Mouse (Mus musculus) lung, embryonic 15.5 days (tissue): ENCODE results near the gene Magee1. TPM values are rescaled to one million over a fixed set of nuclear protein-coding genes. Genes with fewer than 3 reads are reported as not detected.
A peak's percentile ranks its signal among the peaks of the same experiment; 100 is the strongest.
"Not testable (repeated sequence)": the region's sequence is repeated elsewhere in the genome, so short reads cannot be mapped to it uniquely, and the experiment has no call there.

Source experiments
- ATAC-seq: fragments of 200-750 bp; cut with Nextera tagmentation; 2 replicates; pipeline ENCODE4 v1.8.0; 2017; ENCODE audit warnings: moderate number of reproducible peaks, borderline replicate concordance; ENCODE audit not compliant: low FRiP score, low TSS enrichment; ENCODE audit errors: extremely low read depth
- H3K27ac ChIP-seq: fragments of 300-500 bp; sonication (generic); 2 replicates; pipeline ENCODE4 v1.5.1; 2015; ENCODE audit warnings: moderate library complexity, mild to moderate bottlenecking, inconsistent platforms
- H3K27me3 ChIP-seq: fragments of 300-500 bp; sonication (generic); 2 replicates; pipeline ENCODE4 v1.6.1; 2015; ENCODE audit warnings: inconsistent platforms
- H3K36me3 ChIP-seq: fragments of 300-500 bp; sonication (generic); 2 replicates; pipeline ENCODE4 v1.6.1; 2015; ENCODE audit warnings: inconsistent platforms
- H3K4me1 ChIP-seq: fragments of 300-500 bp; sonication (generic); 2 replicates; pipeline ENCODE4 v1.6.1; 2015; ENCODE audit warnings: inconsistent platforms
- H3K4me2 ChIP-seq: fragments of 300-500 bp; sonication (generic); 2 replicates; pipeline ENCODE4 v1.6.1; 2015; ENCODE audit warnings: inconsistent platforms, mild to moderate bottlenecking, moderate library complexity
- H3K4me3 ChIP-seq: fragments of 300-500 bp; sonication (generic); 2 replicates; pipeline ENCODE4 v1.5.1; 2015; ENCODE audit warnings: mild to moderate bottlenecking, inconsistent platforms
- H3K9ac ChIP-seq: fragments of 300-500 bp; sonication (generic); 2 replicates; pipeline ENCODE4 v1.6.1; 2015; ENCODE audit warnings: inconsistent platforms
- H3K9me3 ChIP-seq: fragments of 300-500 bp; sonication (generic); 2 replicates; pipeline ENCODE4 v1.6.1; 2016; ENCODE audit warnings: inconsistent platforms
- WGBS: fragments of 180-500 bp; shearing (Covaris S2); methylation state at CpG from one replicate; pipeline ENCODE4 v1.1.7; 2015; 5-methylcytosine and 5-hydroxymethylcytosine counted together
- polyA plus RNA-seq: library from polyadenylated mRNA; unstranded; fragments of >200 nt; fragmentation: Nextera tagmentation; extraction: Ambion mirVana; gene quantifications from 2 replicates; pipeline ENCODE4 v1.2.1, GENCODE M21; 2015

Gene Magee1
- 16.5 and 17.5 TPM in 2 replicates for polyA plus RNA-seq

DNA sequence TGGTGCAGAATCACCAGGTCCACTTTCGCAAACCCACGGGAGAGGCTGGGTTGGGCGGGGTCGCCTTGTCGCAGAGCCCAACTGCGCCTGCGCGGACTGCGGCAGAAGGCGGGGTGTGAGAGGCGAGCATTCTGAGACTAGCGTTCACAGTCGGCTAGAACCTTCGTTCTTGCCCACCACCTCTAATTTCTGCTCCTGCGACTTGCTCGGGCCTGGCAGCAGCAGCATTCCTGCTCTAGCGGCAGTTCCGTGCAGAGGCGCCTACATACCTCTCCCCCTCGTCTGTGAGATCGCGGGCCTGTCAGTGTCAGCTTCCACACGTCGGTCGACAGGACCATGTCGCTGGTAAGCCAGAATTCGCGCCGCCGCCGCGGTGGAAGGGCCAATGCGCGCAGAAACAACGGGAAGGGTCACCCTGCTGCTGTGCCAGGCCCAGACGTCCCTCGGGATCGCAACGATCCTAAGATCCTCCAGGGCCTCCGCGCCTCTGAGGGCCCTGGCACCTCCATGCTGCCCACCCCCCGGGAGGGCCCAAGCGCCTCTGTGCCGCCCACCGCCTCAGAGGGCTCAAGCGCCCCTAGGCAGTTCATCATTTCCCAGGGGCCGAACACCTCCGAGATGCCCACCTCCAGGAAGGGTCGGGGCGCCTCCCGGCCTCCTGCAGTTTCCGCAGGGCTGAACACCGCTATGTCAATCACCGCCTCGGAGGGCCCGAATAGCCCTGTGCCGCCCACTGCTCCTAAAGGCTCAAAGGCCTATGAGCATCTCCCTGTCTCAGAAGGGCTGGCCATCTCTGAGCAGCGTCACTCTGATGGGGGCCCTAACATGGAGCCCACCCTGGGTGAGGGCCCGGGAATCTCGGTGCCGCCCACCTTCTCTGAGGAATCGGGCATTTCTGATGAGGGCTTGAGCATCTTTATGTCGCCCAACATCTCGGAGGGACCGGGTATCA is at the start of gene Magee1:
Gene Magee1, plus strand, starts transcription at position 104 of the 952 bp plus-strand sequence.
- peak within 1 kb of the TSS; percentile 56 for H3K4me3 ChIP-seq

DNA sequence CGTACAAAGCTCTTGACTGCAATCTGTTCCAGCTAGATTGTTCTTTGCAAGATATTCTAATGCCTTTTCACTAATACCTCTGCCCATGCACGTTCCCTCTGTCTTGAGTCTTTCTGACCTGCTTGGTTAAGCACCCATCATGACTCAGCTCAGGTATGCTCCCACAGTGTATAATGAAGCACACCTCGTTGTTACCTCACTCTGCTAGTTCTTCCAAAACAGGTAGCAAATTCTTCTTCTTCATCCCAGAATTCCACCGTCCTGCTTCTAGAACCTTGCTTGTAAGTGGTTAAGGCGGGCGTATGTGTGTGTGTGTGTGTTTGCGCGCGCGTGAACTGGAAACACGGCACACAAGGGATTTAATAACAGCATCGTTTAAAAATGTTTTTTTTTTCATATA is 41.0 kb upstream of the Magee1 start:
- Histone ChIP-seq H3K27ac (no peak overlapping the region), H3K4me3 (peak overlapping the region; percentile 64), H3K9ac (peak overlapping the region; percentile 22; the same call in 1 of the 2 replicates), H3K9me3 (no peaks in the 10 kb centered on the region), H3K27me3 (no peaks in the 10 kb centered on the region), H3K4me2 (peak overlapping the region; percentile 67), H3K36me3 (peaks cover 10% of the 10 kb centered on the region; the same call in 1 of the 2 replicates), H3K4me1 (peaks cover 4% of the 10 kb centered on the region)
- peak; percentile 46; the same call in 1 of the 2 replicates for ATAC-seq
- 1% methylated on average over 12 of the region's 12 CpGs for WGBS

More for the DNA sequence above, at the start of gene Magee1:
- WGBS: 14% methylated on average over 64 of the region's 65 CpGs
- H3K36me3 ChIP-seq: no peaks in the 10 kb centered on the region
- no peak within 1 kb of the TSS for H3K27ac ChIP-seq
- peak within 1 kb of the TSS; percentile 54 for H3K9ac ChIP-seq
- H3K9me3 ChIP-seq: no peaks in the 10 kb centered on the region
- peak; percentile 75 for ATAC-seq
- H3K4me1 ChIP-seq: peaks cover 3% of the 10 kb centered on the region; the same call in 1 of the 2 replicates
- peaks cover 34% of the 10 kb centered on the region for H3K27me3 ChIP-seq
- H3K4me2 ChIP-seq: peak within 1 kb of the TSS; percentile 91

DNA sequence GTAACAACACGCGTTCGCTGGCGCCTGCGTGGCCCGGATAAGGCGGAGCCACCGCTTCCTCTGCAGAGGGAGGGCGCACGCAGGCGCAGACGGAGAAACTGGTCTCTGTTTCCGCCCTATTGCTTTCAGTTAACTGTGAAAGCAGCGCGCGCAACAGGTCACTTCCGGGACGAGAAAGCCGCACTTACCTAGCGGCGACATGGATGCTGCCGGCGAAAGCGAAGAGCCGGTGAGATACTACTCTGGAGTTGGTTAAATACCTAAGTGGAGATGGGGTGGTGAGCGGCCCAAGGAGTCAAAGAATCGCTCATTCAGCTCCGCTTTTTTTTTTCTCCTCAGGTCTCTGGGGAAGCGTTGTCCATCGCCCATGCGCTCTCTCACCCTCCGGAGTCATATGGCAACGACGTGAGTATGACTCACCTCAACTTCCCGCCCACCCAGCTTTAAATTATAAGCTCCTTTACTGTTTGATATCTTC is 40.5 kb upstream of the Magee1 start, which contains the start of gene Pbdc1:
Gene Pbdc1, plus strand, starts transcription at position 142 of the 478 bp plus-strand sequence.
- Histone ChIP-seq H3K9ac (peak within 1 kb of the TSS; percentile 43), H3K27ac (peak within 1 kb of the TSS; percentile 29; the same call in 1 of the 2 replicates), H3K36me3 (peaks cover 12% of the 10 kb centered on the region; the same call in 1 of the 2 replicates), H3K4me3 (peak within 1 kb of the TSS; percentile 64), H3K4me2 (peak within 1 kb of the TSS; percentile 67), H3K27me3 (no peaks in the 10 kb centered on the region), H3K4me1 (peaks cover 4% of the 10 kb centered on the region), H3K9me3 (no peaks in the 10 kb centered on the region)
- 3% methylated on average over 35 of the region's 35 CpGs for WGBS
- peak; percentile 98 for ATAC-seq

DNA sequence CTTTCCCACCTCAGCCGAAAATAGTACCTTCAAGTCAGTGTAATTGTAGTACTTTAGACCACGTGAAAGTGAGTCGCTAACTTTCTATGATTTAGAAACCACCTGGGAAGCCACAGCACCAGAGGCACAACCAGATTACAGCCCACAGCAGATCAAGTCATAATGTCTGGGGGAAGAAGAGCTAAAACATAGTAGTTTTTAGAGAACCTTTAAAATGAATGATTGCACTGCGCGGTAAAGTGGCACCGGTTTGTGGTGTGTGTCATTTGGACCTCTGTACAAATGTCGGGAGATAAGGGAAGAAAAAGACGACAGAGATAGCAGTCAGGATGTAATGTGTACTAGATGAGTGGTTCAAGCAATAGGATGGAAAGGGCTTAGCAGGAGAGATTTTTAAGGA is 40.1 kb upstream of the Magee1 start:
- Histone ChIP-seq H3K9ac (peak overlapping the region; percentile 43), H3K4me1 (peaks cover 4% of the 10 kb centered on the region), H3K36me3 (peaks cover 12% of the 10 kb centered on the region; the same call in 1 of the 2 replicates), H3K27me3 (no peaks in the 10 kb centered on the region), H3K4me3 (peak overlapping the region; percentile 64), H3K27ac (peak overlapping the region; percentile 29; the same call in 1 of the 2 replicates), H3K9me3 (no peaks in the 10 kb centered on the region), H3K4me2 (peak overlapping the region; percentile 56)
- WGBS: 6% methylated on average over 8 of the region's 8 CpGs
- no peak for ATAC-seq

- not testable (repeated sequence) for H3K27me3 ChIP-seq, ATAC-seq, H3K4me1 ChIP-seq, H3K27ac ChIP-seq, H3K4me3 ChIP-seq, H3K9ac ChIP-seq, H3K4me2 ChIP-seq, H3K9me3 ChIP-seq
- WGBS: 86% methylated on average over 7 of the region's 7 CpGs
- H3K36me3 ChIP-seq: peaks cover 12% of the 10 kb centered on the region; the same call in 1 of the 2 replicates
Observed at GRCm38 (mm10) chrX:105083013-105083412, 37.2 kb upstream of the Magee1 start.

DNA sequence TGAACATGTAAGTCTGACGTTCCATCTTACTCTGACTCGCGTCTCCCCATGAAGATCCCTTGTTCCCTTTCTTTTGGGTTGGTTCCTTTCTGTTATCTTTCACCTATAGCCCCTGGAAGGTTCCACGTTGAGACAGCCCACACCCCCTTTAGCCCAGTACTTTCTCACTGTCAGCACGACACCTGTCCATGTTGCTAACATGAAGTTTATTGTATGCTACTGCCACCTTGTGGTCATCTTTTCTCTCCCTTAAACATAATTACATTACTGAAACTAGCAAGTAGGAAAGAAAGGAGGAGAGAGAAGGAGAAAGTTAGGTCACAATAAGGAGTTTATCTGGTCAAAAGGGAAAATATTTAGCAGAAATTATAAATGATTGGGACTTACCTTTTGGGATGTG is 16.0 kb upstream of the Magee1 start:
- H3K27ac ChIP-seq: no peak overlapping the region
- no peak overlapping the region for H3K4me3 ChIP-seq
- no peak for ATAC-seq
- no peaks in the 10 kb centered on the region for H3K36me3 ChIP-seq
- H3K27me3 ChIP-seq: no peaks in the 10 kb centered on the region
- no peak overlapping the region for H3K4me2 ChIP-seq
- H3K4me1 ChIP-seq: no peaks in the 10 kb centered on the region
- no peak overlapping the region for H3K9ac ChIP-seq
- H3K9me3 ChIP-seq: no peaks in the 10 kb centered on the region
- 43% methylated on average over 5 of the region's 5 CpGs for WGBS

GRCm38 (mm10) chrX:105114994-105115393 is 5.2 kb upstream of the Magee1 start:
- Histone ChIP-seq H3K4me1 (peaks cover 2% of the 10 kb centered on the region; the same call in 1 of the 2 replicates), H3K9me3 (no peaks in the 10 kb centered on the region), H3K9ac (no peak overlapping the region), H3K36me3 (no peaks in the 10 kb centered on the region), H3K27me3 (peaks cover 8% of the 10 kb centered on the region), H3K27ac (no peak overlapping the region), H3K4me3 (no peak overlapping the region), H3K4me2 (no peak overlapping the region)
- WGBS: 51% methylated on average over 2 of the region's 2 CpGs
- ATAC-seq: no peak

GRCm38 (mm10) chrX:105121227-105121865 is 1.2 kb downstream of the Magee1 start:
- Histone ChIP-seq H3K9me3 (no peaks in the 10 kb centered on the region), H3K4me3 (peak overlapping the region; percentile 56), H3K27me3 (peaks cover 34% of the 10 kb centered on the region), H3K4me1 (peaks cover 3% of the 10 kb centered on the region; the same call in 1 of the 2 replicates), H3K4me2 (peak overlapping the region; percentile 91), H3K27ac (no peak overlapping the region), H3K36me3 (no peaks in the 10 kb centered on the region), H3K9ac (peak overlapping the region; percentile 54)
- peak; percentile 81 for ATAC-seq
- WGBS: 12% methylated on average over 34 of the region's 38 CpGs

DNA sequence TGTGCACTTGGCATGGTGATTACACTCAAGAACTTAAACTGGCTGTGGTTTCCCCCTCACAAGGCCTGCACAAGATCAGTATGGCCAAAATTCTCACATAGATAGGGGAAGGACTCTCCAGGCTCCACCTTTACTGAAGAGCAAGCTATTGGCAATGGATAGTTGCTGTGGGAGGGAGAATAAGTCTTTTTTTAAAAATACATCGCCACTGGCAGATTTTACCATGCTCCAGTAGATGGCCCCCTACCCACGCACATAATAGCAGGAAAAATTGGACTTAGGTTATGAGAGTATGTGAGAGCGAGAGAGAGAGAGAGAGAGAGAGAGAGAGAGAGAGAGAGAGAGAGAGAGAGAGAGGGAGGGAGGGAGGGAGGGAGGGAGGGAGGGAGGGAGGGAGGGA is 4.7 kb downstream of the Magee1 start:
- WGBS: 25% methylated on average over 1 of the region's 3 CpGs

GRCm38 (mm10) chrX:105151872-105152461 is 31.8 kb downstream of the Magee1 start:
- Histone ChIP-seq H3K27me3 (peaks cover 7% of the 10 kb centered on the region; the same call in 1 of the 2 replicates), H3K4me1 (no peaks in the 10 kb centered on the region), H3K4me2 (peak overlapping the region; percentile 42), H3K27ac (no peak overlapping the region), H3K36me3 (no peaks in the 10 kb centered on the region), H3K9ac (no peak overlapping the region), H3K4me3 (peak overlapping the region; percentile 19; the same call in 1 of the 2 replicates), H3K9me3 (no peaks in the 10 kb centered on the region)
- WGBS: 34% methylated on average over 20 of the region's 26 CpGs
- ATAC-seq: no peak

More for the DNA sequence above, 4.7 kb downstream of the Magee1 start:
- Histone ChIP-seq H3K4me2 (no peak overlapping the region), H3K27me3 (peaks cover 28% of the 10 kb centered on the region), H3K9ac (no peak overlapping the region), H3K4me1 (peaks cover 2% of the 10 kb centered on the region; the same call in 1 of the 2 replicates), H3K27ac (no peak overlapping the region), H3K9me3 (no peaks in the 10 kb centered on the region), H3K4me3 (no peak overlapping the region), H3K36me3 (no peaks in the 10 kb centered on the region)
- ATAC-seq: no peak

DNA sequence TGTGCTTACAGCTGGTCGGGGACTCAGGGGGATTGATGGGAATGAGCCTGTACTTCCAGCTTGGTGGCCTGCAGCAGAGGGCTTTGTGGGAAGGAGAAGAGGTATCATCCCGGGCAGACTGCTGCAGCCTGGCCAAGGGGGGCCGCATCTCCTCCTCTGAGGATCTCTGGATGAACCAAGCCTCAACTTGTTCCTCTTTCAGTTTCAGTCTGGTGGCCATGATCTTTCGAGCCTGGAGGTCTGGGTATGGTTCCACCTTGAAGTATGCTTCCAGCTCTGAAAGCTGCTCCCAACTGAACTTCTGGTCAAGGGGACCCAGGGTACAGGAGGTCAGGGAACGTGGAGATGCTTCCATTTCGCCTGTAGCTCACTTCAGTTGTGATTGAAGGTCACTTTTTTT is 44.8 kb downstream of the Magee1 start:
- WGBS: 50% methylated on average over 5 of the region's 6 CpGs
- H3K4me2 ChIP-seq, H3K36me3 ChIP-seq, H3K4me1 ChIP-seq, H3K27ac ChIP-seq, ATAC-seq, H3K9me3 ChIP-seq, H3K4me3 ChIP-seq, H3K27me3 ChIP-seq, H3K9ac ChIP-seq: not testable (repeated sequence)
